Mouse (Mus musculus): ENCODE results near the gene Hhat. TPM values are rescaled to one million over a fixed set of nuclear protein-coding genes. Genes with fewer than 3 reads are reported as not detected.

Gene Hhat
- polyA plus RNA-seq, 1 experiment from 2014 or later, result 4.8 TPM

DNA sequence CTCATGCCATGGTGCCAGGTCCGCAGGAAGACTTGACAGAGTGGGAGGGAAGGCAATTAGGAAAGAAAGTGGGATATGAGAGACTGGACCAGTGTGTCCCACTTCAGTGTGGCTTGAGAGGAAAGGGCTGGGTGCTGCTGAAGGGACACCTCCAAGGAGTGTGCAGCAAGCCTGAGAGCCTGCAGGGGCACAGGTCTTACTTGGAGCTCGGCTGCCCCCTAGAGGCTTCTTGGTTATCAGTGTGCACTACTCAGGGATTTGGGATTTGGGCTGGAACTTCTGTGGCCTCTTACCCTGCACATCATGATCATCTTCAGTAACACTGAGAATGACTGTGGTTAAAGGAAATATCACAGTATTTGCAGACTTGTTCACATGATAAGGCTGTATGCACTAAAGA, 172.6 kb downstream of the Hhat start:
- WGBS, result 47% methylated on average over 2 of the region's 2 CpGs
- H3K9me3 ChIP-seq (ENCODE audit: control insufficient read depth), result no peaks in the 10 kb centered on the region
- H3K4me2 ChIP-seq (replicated peaks; ENCODE audit: low read depth), result no peak overlapping the region
- H3K27me3 ChIP-seq (replicated peaks; ENCODE audit: control insufficient read depth, insufficient read depth, low read length), result no peaks in the 10 kb centered on the region
- no peaks in the 10 kb centered on the region for H3K36me3 ChIP-seq (ENCODE audit: control insufficient read depth, insufficient read depth)
- H3K4me3 ChIP-seq (ENCODE audit: low read depth, low read length), result no peak overlapping the region
- no peak overlapping the region for H3K27ac ChIP-seq (ENCODE audit: low read depth, low read length)
- H3K9ac ChIP-seq (ENCODE audit: low read depth, low read length), result no peak overlapping the region
- peak; percentile 64 for ATAC-seq
- TF ChIP-seq CTCF (IDR thresholded peaks at IDR 0.05; ENCODE audit: low read depth), result peak; percentile 87
- 0 out of 2 replicates have a peak, but pooled peaks cover under 1% of the 10 kb centered on the region for H3K4me1 ChIP-seq (replicated peaks; ENCODE audit: control insufficient read depth, insufficient read depth, low read length)

DNA sequence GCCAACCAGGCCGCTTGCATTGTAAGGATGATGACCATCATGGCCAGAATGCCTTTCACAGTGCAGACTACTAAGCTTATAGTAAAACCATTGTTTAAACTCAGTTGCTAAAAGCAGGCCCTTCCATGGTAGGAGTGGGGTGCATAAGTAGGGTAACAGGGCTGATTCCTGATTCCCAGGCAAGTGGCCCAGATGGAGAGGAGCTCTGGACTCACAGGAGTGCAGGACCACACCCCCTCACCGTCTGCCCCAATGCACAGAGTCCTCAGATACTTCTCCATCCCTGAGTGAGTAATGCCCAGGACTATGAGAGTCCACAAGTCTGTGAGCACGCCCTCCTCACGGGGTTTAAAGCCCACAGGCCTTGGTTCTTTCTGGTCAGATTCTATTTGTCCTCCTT, 175.6 kb downstream of the Hhat start:
- TF ChIP-seq CTCF (IDR thresholded peaks at IDR 0.05; ENCODE audit: low read depth), result no peak
- Histone ChIP-seq H3K36me3 (ENCODE audit: control insufficient read depth, insufficient read depth) (no peaks in the 10 kb centered on the region), H3K9ac (ENCODE audit: low read depth, low read length) (no peak overlapping the region), H3K4me2 (replicated peaks; ENCODE audit: low read depth) (no peak overlapping the region), H3K4me3 (ENCODE audit: low read depth, low read length) (no peak overlapping the region), H3K27ac (ENCODE audit: low read depth, low read length) (no peak overlapping the region), H3K4me1 (replicated peaks; ENCODE audit: control insufficient read depth, insufficient read depth, low read length) (no peaks in the 10 kb centered on the region), H3K27me3 (replicated peaks; ENCODE audit: control insufficient read depth, insufficient read depth, low read length) (no peaks in the 10 kb centered on the region), H3K9me3 (ENCODE audit: control insufficient read depth) (no peaks in the 10 kb centered on the region)
- ATAC-seq, result no peak
- 67% methylated on average over 4 of the region's 4 CpGs for WGBS

DNA sequence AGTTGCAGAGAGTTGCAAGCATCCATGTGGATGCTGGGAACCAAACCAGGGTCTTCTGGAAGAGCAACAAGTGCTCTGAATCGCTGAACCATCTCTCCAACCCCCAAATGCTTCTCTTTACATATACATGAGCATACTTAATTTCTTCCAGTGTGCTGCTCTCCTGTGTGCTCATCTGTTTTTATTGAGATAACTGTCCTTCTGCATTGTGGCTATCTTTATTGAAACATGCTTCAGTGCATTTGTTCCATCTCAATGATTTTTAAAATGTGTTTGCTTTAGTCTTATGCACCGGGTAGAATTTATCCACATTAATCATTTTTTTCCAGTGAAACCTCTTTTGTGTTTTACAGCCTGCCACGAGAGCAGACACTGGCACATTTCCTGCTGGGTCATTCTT, 177.5 kb downstream of the Hhat start:
- Histone ChIP-seq H3K4me2 (replicated peaks; ENCODE audit: low read depth) (no peak overlapping the region), H3K4me1 (replicated peaks; ENCODE audit: control insufficient read depth, insufficient read depth, low read length) (no peaks in the 10 kb centered on the region), H3K9ac (ENCODE audit: low read depth, low read length) (no peak overlapping the region), H3K27me3 (replicated peaks; ENCODE audit: control insufficient read depth, insufficient read depth, low read length) (no peaks in the 10 kb centered on the region), H3K9me3 (ENCODE audit: control insufficient read depth) (no peaks in the 10 kb centered on the region), H3K36me3 (ENCODE audit: control insufficient read depth, insufficient read depth) (no peaks in the 10 kb centered on the region), H3K27ac (ENCODE audit: low read depth, low read length) (no peak overlapping the region), H3K4me3 (ENCODE audit: low read depth, low read length) (no peak overlapping the region)
- 75% methylated on average over 3 of the region's 3 CpGs for WGBS
- ATAC-seq, result no peak
- no peak for TF ChIP-seq CTCF (IDR thresholded peaks at IDR 0.05; ENCODE audit: low read depth)

DNA sequence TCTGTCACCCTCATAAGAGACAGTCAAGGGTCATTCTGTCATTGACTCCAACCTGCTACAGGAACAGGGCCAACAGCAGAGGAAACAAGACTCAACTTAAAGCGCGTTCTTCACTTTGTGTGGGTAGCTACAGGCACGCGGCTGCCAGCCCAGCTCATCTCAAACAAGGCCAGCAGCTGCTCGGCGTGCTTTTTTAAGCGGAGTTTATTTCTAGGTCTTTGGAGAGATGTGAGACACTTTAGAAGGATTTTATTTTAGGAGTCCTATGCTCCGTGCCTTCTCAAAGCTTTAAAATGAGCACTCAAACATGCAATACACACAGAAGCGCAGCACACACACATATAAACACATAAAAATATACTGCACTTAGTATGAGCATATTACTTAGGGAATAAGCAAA, 183.6 kb downstream of the Hhat start:
- no peak overlapping the region for H3K9ac ChIP-seq (ENCODE audit: low read depth, low read length)
- no peaks in the 10 kb centered on the region for H3K27me3 ChIP-seq (replicated peaks; ENCODE audit: control insufficient read depth, insufficient read depth, low read length)
- H3K4me2 ChIP-seq (replicated peaks; ENCODE audit: low read depth), result no peak overlapping the region
- H3K4me3 ChIP-seq (ENCODE audit: low read depth, low read length), result no peak overlapping the region
- H3K9me3 ChIP-seq (ENCODE audit: control insufficient read depth), result no peaks in the 10 kb centered on the region
- H3K4me1 ChIP-seq (replicated peaks; ENCODE audit: control insufficient read depth, insufficient read depth, low read length), result no peaks in the 10 kb centered on the region
- no peak for ATAC-seq
- WGBS, result 85% methylated on average over 9 of the region's 9 CpGs
- TF ChIP-seq CTCF (IDR thresholded peaks at IDR 0.05; ENCODE audit: low read depth), result no peak
- H3K27ac ChIP-seq (ENCODE audit: low read depth, low read length), result no peak overlapping the region
- H3K36me3 ChIP-seq (ENCODE audit: control insufficient read depth, insufficient read depth), result no peaks in the 10 kb centered on the region

DNA sequence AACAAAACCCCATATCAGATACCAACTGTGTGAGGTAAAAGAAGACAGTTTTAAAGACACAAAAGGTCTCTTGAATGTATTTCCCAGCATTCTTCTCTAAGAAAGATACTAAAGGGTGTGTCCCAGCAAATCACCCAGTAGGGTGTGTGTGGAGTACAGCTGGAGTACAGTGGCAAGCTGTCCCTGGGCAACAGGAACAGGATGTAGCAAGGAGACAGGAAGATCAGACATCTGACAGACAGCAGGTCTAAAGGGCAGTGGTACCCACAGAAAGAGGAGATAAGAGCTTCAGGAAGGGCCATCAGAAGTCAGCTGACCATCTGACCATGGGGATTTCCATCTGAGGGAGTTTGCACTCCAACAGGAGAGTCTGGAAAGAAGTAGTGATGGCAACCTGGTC, 185.7 kb downstream of the Hhat start:
- Histone ChIP-seq H3K4me1 (replicated peaks; ENCODE audit: control insufficient read depth, insufficient read depth, low read length) (no peaks in the 10 kb centered on the region), H3K4me2 (replicated peaks; ENCODE audit: low read depth) (no peak overlapping the region), H3K9ac (ENCODE audit: low read depth, low read length) (no peak overlapping the region), H3K36me3 (ENCODE audit: control insufficient read depth, insufficient read depth) (no peaks in the 10 kb centered on the region), H3K4me3 (ENCODE audit: low read depth, low read length) (no peak overlapping the region), H3K9me3 (ENCODE audit: control insufficient read depth) (no peaks in the 10 kb centered on the region), H3K27me3 (replicated peaks; ENCODE audit: control insufficient read depth, insufficient read depth, low read length) (no peaks in the 10 kb centered on the region), H3K27ac (ENCODE audit: low read depth, low read length) (no peak overlapping the region)
- no peak for ATAC-seq
- TF ChIP-seq CTCF (IDR thresholded peaks at IDR 0.05; ENCODE audit: low read depth), result no peak

DNA sequence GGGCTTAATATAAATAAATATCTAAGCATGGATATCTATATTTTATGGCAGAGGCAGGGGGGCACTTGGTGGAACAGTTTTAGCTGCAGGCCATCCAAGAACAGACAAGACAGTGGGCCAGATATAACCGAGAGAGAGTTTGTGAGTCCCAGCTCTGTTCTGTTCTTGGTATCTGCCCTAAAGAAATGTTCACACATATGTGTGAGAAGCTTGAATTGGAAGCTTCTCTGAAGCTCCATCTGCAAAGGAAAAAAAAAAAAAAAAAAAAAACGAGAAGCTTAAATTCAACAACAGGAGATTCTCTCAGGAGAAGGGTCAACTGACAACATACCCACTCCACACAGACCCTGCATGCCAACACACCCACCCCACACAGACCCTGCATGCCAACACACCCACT, 188.1 kb downstream of the Hhat start:
- Histone ChIP-seq H3K9ac (ENCODE audit: low read depth, low read length) (no peak overlapping the region), H3K27ac (ENCODE audit: low read depth, low read length) (no peak overlapping the region), H3K4me1 (replicated peaks; ENCODE audit: control insufficient read depth, insufficient read depth, low read length) (no peaks in the 10 kb centered on the region), H3K9me3 (ENCODE audit: control insufficient read depth) (no peaks in the 10 kb centered on the region), H3K4me2 (replicated peaks; ENCODE audit: low read depth) (no peak overlapping the region), H3K36me3 (ENCODE audit: control insufficient read depth, insufficient read depth) (no peaks in the 10 kb centered on the region), H3K4me3 (ENCODE audit: low read depth, low read length) (no peak overlapping the region), H3K27me3 (replicated peaks; ENCODE audit: control insufficient read depth, insufficient read depth, low read length) (no peaks in the 10 kb centered on the region)
- no peak for TF ChIP-seq CTCF (IDR thresholded peaks at IDR 0.05; ENCODE audit: low read depth)
- 50% methylated on average over 2 of the region's 2 CpGs for whole genome bisulfite sequencing
- ATAC-seq, result no peak

DNA sequence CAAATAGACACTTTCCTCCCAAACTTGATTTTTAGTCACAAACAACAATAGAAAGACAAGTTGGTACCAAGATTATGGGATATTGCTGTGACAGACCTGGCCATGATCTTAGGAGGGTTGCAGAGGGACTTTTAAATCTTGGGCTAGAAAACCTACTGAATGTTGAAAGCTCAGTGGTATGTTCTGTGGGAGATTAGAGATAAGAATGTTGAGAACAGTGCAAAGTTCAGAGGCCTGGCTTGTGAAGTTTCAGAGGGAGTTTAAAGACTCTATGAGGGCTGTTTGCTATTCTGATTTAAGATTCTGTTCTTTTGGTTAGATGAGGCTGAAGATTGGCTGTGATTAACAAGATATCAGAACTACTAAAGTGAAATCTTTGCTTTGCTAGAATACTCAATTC, 206.3 kb downstream of the Hhat start:
- Histone ChIP-seq H3K9me3 (ENCODE audit: control insufficient read depth) (no peaks in the 10 kb centered on the region), H3K36me3 (ENCODE audit: control insufficient read depth, insufficient read depth) (no peaks in the 10 kb centered on the region), H3K4me1 (replicated peaks; ENCODE audit: control insufficient read depth, insufficient read depth, low read length) (no peaks in the 10 kb centered on the region), H3K4me2 (replicated peaks; ENCODE audit: low read depth) (no peak overlapping the region), H3K9ac (ENCODE audit: low read depth, low read length) (no peak overlapping the region), H3K27me3 (replicated peaks; ENCODE audit: control insufficient read depth, insufficient read depth, low read length) (no peaks in the 10 kb centered on the region), H3K4me3 (ENCODE audit: low read depth, low read length) (no peak overlapping the region), H3K27ac (ENCODE audit: low read depth, low read length) (no peak overlapping the region)
- no peak for TF ChIP-seq CTCF (IDR thresholded peaks at IDR 0.05; ENCODE audit: low read depth)
- no peak for ATAC-seq

All from intestine, postnatal 0 days (tissue).